Mouse (Mus musculus) spleen, adult 2 months (tissue): ENCODE results near the gene Iqschfp. TPM values are rescaled to one million over a fixed set of nuclear protein-coding genes. Genes with fewer than 3 reads are reported as not detected.

ENCODE experiments used
- DNase-seq, 2 experiments: peaks; one replicate each; pipeline versions ENCODE4 v3.0.0 to v3.0.0-alpha.2; 2012 to 2021; ENCODE audit warnings: low spot score in 2 of 2, low read depth in 1 of 2
- H3K27ac ChIP-seq: fragments of 200-500 bp; 2 replicates; pipeline ENCODE4 v1.5.1; 2012; ENCODE audit warnings: low read length, inconsistent platforms; ENCODE audit not compliant: insufficient read depth
- H3K27me3 ChIP-seq: fragments of 200-500 bp; 2 replicates; pipeline ENCODE4 v1.6.1; 2012; ENCODE audit warnings: mild to moderate bottlenecking, moderate library complexity, low read length, inconsistent platforms; ENCODE audit not compliant: control insufficient read depth, insufficient read depth
- H3K36me3 ChIP-seq: fragments of 200-500 bp; 2 replicates; pipeline ENCODE4 v1.6.1; 2012; ENCODE audit warnings: mild to moderate bottlenecking, low read length, inconsistent platforms; ENCODE audit not compliant: control insufficient read depth, insufficient read depth
- H3K4me1 ChIP-seq: fragments of 200-500 bp; 2 replicates; pipeline ENCODE4 v1.6.1; 2011; ENCODE audit warnings: inconsistent platforms; ENCODE audit not compliant: control insufficient read depth, insufficient read depth, insufficient read length
- H3K4me3 ChIP-seq: fragments of 200-500 bp; 2 replicates; pipeline ENCODE4 v1.5.1; 2011; ENCODE audit warnings: mild to moderate bottlenecking, inconsistent platforms; ENCODE audit not compliant: insufficient read depth, insufficient read length; ENCODE audit errors: extremely low read depth
- CTCF ChIP-seq: fragments of 200-500 bp; IDR thresholded peaks from 2 replicates; pipeline ENCODE4 v1.5.1; 2011; ENCODE audit warnings: mild to moderate bottlenecking, inconsistent platforms; ENCODE audit not compliant: insufficient read depth, insufficient read length, insufficient replicate concordance; ENCODE audit errors: extremely low read depth
- POLR2A ChIP-seq: fragments of 200-500 bp; IDR thresholded peaks from 2 replicates; pipeline ENCODE4 v1.6.1; 2011; ENCODE audit warnings: low read depth, low read length, inconsistent platforms
- WGBS: fragments of 180-500 bp; shearing (Covaris S2); methylation state at CpG from one replicate; pipeline ENCODE4 v1.1.7; 2018; 5-methylcytosine and 5-hydroxymethylcytosine counted together
- polyA plus RNA-seq: library from polyadenylated mRNA; depleted of rRNA; stranded (reverse); fragments of >200 nt; gene quantifications from 2 replicates; pipeline ENCODE4 v1.2.3, GENCODE M21; 2012

Iqschfp gene
- polyA plus RNA-seq, 1 experiment: not detected

- Histone ChIP-seq H3K4me1 (peaks cover 7% of the 10 kb centered on the region; the same call in 1 of the 2 replicates), H3K36me3 (no peaks in the 10 kb centered on the region), H3K4me3 (no peak overlapping the region), H3K27ac (no peak overlapping the region), H3K27me3 (no peaks in the 10 kb centered on the region)
- no peak for DNase-seq
- no peak for TF ChIP-seq CTCF
- no peak for TF ChIP-seq POLR2A
- 93% methylated on average over 3 of the region's 3 CpGs for WGBS
Measured at GRCm38 (mm10) chr3:68650251-68650650, 758.2 kb downstream of the Iqschfp start.

- no peak for TF ChIP-seq CTCF
- TF ChIP-seq POLR2A: no peak
- WGBS: 46% methylated on average over 4 of the region's 4 CpGs
- H3K27me3 ChIP-seq: no peaks in the 10 kb centered on the region
- no peaks in the 10 kb centered on the region; the same call in 1 of the 2 replicates for H3K4me1 ChIP-seq
- no peak for DNase-seq
- H3K36me3 ChIP-seq: no peaks in the 10 kb centered on the region
- H3K4me3 ChIP-seq: no peak overlapping the region
- no peak overlapping the region for H3K27ac ChIP-seq
Measured at GRCm38 (mm10) chr3:68656607-68657352, 764.7 kb downstream of the Iqschfp start.

- H3K27ac ChIP-seq: no peak overlapping the region
- no peak for TF ChIP-seq CTCF
- TF ChIP-seq POLR2A: no peak
- WGBS: 25% methylated on average over 9 of the region's 9 CpGs
- no peak overlapping the region for H3K4me3 ChIP-seq
- H3K4me1 ChIP-seq: no peaks in the 10 kb centered on the region; the same call in 1 of the 2 replicates
- no peak for DNase-seq
- H3K36me3 ChIP-seq: no peaks in the 10 kb centered on the region
- no peaks in the 10 kb centered on the region for H3K27me3 ChIP-seq
Measured at GRCm38 (mm10) chr3:68657589-68658245, 765.7 kb downstream of the Iqschfp start.

GRCm38 (mm10) chr3:68659996-68660395, 768.0 kb downstream of the Iqschfp start:
- H3K4me3 ChIP-seq: no peak overlapping the region

GRCm38 (mm10) chr3:68660538-68660937, 768.5 kb downstream of the Iqschfp start:
- Histone ChIP-seq H3K27me3 (no peaks in the 10 kb centered on the region), H3K4me3 (no peak overlapping the region), H3K27ac (no peak overlapping the region), H3K36me3 (no peaks in the 10 kb centered on the region), H3K4me1 (no peaks in the 10 kb centered on the region; the same call in 1 of the 2 replicates)
- 61% methylated on average over 4 of the region's 4 CpGs for WGBS
- TF ChIP-seq POLR2A (no peak), CTCF (no peak)
- no peak for DNase-seq

More at GRCm38 (mm10) chr3:68659996-68660395, 768.0 kb downstream of the Iqschfp start:
- no peaks in the 10 kb centered on the region; the same call in 1 of the 2 replicates for H3K4me1 ChIP-seq
- DNase-seq: no peak
- H3K27me3 ChIP-seq: no peaks in the 10 kb centered on the region
- TF ChIP-seq POLR2A: no peak
- TF ChIP-seq CTCF: no peak
- no peaks in the 10 kb centered on the region for H3K36me3 ChIP-seq
- 90% methylated on average over 6 of the region's 6 CpGs for WGBS
- no peak overlapping the region for H3K27ac ChIP-seq

- H3K4me3 ChIP-seq: no peak overlapping the region
- TF ChIP-seq CTCF (no peak), POLR2A (no peak)
- 27% methylated on average over 5 of the region's 5 CpGs for WGBS
- DNase-seq: no peak
- H3K27ac ChIP-seq: no peak overlapping the region
- no peaks in the 10 kb centered on the region for H3K36me3 ChIP-seq
- H3K4me1 ChIP-seq: no peaks in the 10 kb centered on the region; the same call in 1 of the 2 replicates
- no peaks in the 10 kb centered on the region for H3K27me3 ChIP-seq
Measured at GRCm38 (mm10) chr3:68662386-68662785, 770.4 kb downstream of the Iqschfp start.
